Mouse (Mus musculus) kidney, embryonic 15.5 days (tissue): ENCODE data around the gene Insr. TPM values are rescaled to one million over a fixed set of nuclear protein-coding genes. Genes with fewer than 3 reads are reported as not detected.

Source experiments
- ATAC-seq: fragments of 200-750 bp; cut with Nextera tagmentation; replicated peaks from 2 replicates; pipeline ENCODE4 v1.8.0; 2017; ENCODE audit warnings: moderate TSS enrichment; ENCODE audit not compliant: low FRiP score
- H3K27ac ChIP-seq: fragments of 300-500 bp; sonication (generic); 2 replicates; pipeline ENCODE4 v1.5.1; 2015; ENCODE audit warnings: mild to moderate bottlenecking, inconsistent platforms
- H3K27me3 ChIP-seq: fragments of 300-500 bp; sonication (generic); 2 replicates; pipeline ENCODE4 v1.6.1; 2015; ENCODE audit warnings: inconsistent platforms
- H3K36me3 ChIP-seq: fragments of 300-500 bp; sonication (generic); 2 replicates; pipeline ENCODE4 v1.6.1; 2015; ENCODE audit warnings: inconsistent platforms
- H3K4me1 ChIP-seq: fragments of 300-500 bp; sonication (generic); 2 replicates; pipeline ENCODE4 v1.6.1; 2015; ENCODE audit warnings: inconsistent platforms
- H3K4me2 ChIP-seq: fragments of 300-500 bp; sonication (generic); 2 replicates; pipeline ENCODE4 v1.6.1; 2015; ENCODE audit warnings: moderate library complexity, mild to moderate bottlenecking, inconsistent platforms
- H3K4me3 ChIP-seq: fragments of 300-500 bp; sonication (generic); replicated peaks from 2 replicates; pipeline ENCODE4 v1.5.1; 2015; ENCODE audit warnings: mild to moderate bottlenecking, inconsistent platforms
- H3K9ac ChIP-seq: fragments of 300-500 bp; sonication (generic); 2 replicates; pipeline ENCODE4 v1.6.1; 2015; ENCODE audit warnings: mild to moderate bottlenecking, inconsistent platforms
- H3K9me3 ChIP-seq: fragments of 300-500 bp; sonication (generic); replicated peaks from 2 replicates; pipeline ENCODE4 v1.6.1; 2016; ENCODE audit warnings: inconsistent platforms
- WGBS: fragments of 180-500 bp; shearing (Covaris S2); methylation state at CpG from one replicate; pipeline ENCODE4 v1.1.7; 2015; ENCODE audit warnings: mixed read lengths; 5-methylcytosine and 5-hydroxymethylcytosine counted together
- polyA plus RNA-seq: library from polyadenylated mRNA; unstranded; fragments of >200 nt; fragmentation: Nextera tagmentation; extraction: Ambion mirVana; gene quantifications from 2 replicates; pipeline ENCODE4 v1.2.1, GENCODE M21; 2015

Insr gene
- polyA plus RNA-seq, 1 experiment from 2014 or later, result 36.5 TPM

DNA sequence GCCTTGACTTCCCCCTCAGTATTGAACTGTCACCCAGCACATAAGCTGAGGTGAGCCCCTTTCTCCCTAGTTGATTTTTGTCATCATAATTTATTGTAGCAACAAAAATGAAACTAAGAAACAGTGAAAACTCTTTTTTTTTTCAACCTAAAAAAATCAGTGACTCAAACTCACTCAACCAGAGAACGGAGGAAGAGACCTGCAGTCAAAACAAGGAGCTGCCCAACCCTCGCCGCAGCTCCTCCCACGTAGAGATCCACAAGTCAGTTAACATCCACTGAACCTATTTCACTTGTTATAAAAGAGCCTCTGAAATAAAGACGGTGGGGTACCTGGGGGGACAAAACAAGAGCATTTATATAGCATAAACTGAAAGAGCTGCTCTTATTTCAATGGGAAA, 30.7 kb downstream of the Insr start:
- no peaks in the 10 kb centered on the region for H3K9me3 ChIP-seq
- H3K9ac ChIP-seq, result no peak overlapping the region
- H3K36me3 ChIP-seq, result peaks cover 38% of the 10 kb centered on the region
- ATAC-seq, result no peak
- WGBS, result 58% methylated on average over 5 of the region's 5 CpGs
- H3K4me1 ChIP-seq, result 0 out of 2 replicates have a peak, but pooled peaks cover 8% of the 10 kb centered on the region
- no peak overlapping the region for H3K4me2 ChIP-seq
- no peak overlapping the region for H3K27ac ChIP-seq
- no peaks in the 10 kb centered on the region for H3K27me3 ChIP-seq
- H3K4me3 ChIP-seq, result no peak overlapping the region

DNA sequence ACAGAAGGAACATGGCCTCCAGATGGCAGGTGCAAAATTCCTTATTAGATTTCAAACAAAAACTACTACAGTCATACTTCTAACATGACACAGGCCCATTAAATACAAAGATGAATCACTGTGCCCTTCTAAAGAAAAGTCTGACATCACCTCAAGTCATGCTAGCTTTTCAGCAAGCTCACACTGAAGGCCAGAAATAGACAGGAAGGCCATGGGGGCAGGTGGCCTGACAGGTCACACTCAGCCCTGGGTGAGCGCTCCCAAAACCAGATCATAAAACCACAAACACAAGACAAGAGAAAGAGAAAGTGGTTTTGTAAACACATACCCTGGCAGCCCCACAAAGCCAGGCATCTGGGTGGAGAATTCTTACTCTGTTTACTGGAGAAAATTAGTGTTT, 32.3 kb downstream of the Insr start:
- WGBS, result 76% methylated on average over 1 of the region's 1 CpGs
- Histone ChIP-seq H3K9me3 (no peaks in the 10 kb centered on the region), H3K4me2 (no peak overlapping the region), H3K4me1 (0 out of 2 replicates have a peak, but pooled peaks cover 2% of the 10 kb centered on the region), H3K36me3 (peaks cover 27% of the 10 kb centered on the region), H3K4me3 (no peak overlapping the region), H3K9ac (no peak overlapping the region), H3K27ac (no peak overlapping the region), H3K27me3 (no peaks in the 10 kb centered on the region)
- ATAC-seq, result no peak

DNA sequence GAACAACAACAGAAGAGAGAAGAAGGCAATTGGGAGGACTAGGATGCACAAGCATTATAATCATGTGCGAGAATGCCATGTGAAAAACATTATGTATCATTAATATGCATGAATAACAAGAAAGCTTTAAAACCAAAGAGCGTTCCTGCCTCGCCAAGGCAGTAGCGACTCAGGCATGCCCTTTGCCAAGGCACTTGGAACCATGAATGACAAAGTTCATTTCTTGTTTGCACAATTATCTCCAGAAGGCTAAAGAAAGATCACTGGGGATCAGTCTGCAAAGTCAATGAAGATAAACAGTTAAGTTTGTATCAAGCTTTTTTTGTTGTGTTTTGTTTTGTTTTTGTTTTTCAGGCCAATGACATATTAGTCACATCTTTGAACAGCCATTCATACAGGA, 36.2 kb downstream of the Insr start:
- H3K4me3 ChIP-seq, result no peak overlapping the region
- H3K9ac ChIP-seq, result no peak overlapping the region
- 0 out of 2 replicates have a peak, but pooled peaks cover 2% of the 10 kb centered on the region for H3K4me1 ChIP-seq
- ATAC-seq, result no peak
- no peak overlapping the region for H3K27ac ChIP-seq
- H3K27me3 ChIP-seq, result no peaks in the 10 kb centered on the region
- peaks cover 15% of the 10 kb centered on the region for H3K36me3 ChIP-seq
- WGBS, result 93% methylated on average over 4 of the region's 4 CpGs
- H3K4me2 ChIP-seq, result no peak overlapping the region
- no peaks in the 10 kb centered on the region for H3K9me3 ChIP-seq

DNA sequence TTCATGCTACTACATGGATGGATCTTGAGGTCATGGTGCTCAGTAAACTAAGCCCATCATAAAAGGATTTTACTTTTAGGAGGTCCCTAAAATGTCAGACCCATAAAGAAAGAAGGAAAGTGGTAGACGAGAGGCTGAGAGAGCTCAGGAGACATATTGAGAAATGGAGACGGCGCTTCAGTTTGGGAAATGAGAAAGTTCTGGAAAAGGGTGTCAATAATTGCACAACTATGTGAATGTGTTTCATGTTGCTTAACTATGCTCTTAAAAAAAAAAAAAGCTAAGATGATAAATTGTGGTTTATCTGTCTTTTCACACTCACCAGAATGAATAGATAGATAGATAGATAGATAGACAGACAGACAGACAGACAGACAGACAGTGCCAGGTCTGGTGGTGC, 38.7 kb downstream of the Insr start:
- H3K4me2 ChIP-seq, result no peak overlapping the region
- no peak overlapping the region for H3K4me3 ChIP-seq
- H3K9me3 ChIP-seq, result no peaks in the 10 kb centered on the region
- no peak overlapping the region for H3K27ac ChIP-seq
- no peak for ATAC-seq
- H3K9ac ChIP-seq, result no peak overlapping the region
- no peaks in the 10 kb centered on the region for H3K27me3 ChIP-seq
- 97% methylated on average over 3 of the region's 3 CpGs for WGBS
- peaks cover 2% of the 10 kb centered on the region; the same call in 1 of the 2 replicates for H3K36me3 ChIP-seq
- H3K4me1 ChIP-seq, result 0 out of 2 replicates have a peak, but pooled peaks cover 9% of the 10 kb centered on the region

DNA sequence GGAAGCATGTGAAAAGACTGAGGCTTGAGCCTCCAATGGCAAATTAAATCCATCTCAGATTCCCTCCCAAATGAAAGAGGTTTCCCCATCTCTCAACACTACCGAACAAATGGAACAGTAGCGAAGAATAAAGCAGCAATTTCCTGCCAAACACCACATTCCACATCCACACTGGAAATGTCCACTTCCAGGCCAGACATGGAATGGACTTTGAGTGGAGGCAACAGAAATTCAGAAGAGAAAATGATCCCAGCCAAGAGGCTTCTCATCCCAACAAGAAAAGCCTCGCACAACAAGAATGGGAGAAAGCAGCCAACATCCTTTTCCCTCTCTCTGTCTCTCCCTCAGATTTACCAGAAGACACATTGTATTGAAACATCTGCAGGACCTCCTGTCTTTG, 39.8 kb downstream of the Insr start:
- Histone ChIP-seq H3K9me3 (no peaks in the 10 kb centered on the region), H3K4me3 (no peak overlapping the region), H3K9ac (no peak overlapping the region), H3K27me3 (no peaks in the 10 kb centered on the region), H3K36me3 (no peaks in the 10 kb centered on the region), H3K4me2 (no peak overlapping the region), H3K4me1 (0 out of 2 replicates have a peak, but pooled peaks cover 9% of the 10 kb centered on the region), H3K27ac (no peak overlapping the region)
- WGBS, result 76% methylated on average over 3 of the region's 3 CpGs
- no peak for ATAC-seq

DNA sequence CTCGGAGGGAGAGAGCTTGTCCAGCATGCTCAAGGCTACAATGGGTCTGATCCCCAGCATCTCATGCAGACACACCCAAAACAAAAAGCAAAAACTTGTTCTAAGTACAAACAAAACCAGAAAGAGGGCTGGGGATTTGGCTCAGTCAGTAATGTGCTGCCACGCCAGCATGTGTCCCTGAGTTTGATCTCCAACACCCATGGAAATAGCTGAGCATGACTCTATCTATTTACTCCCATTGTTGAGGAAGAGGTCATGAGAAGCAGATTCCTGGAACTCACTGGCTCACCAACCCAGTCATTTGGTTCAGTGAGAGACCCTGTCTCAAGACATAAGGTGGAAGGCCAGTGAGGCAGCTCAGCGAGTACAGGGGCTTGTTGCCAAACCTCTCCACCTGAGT, 40.6 kb downstream of the Insr start:
- ATAC-seq, result no peak
- Histone ChIP-seq H3K9ac (no peak overlapping the region), H3K27ac (no peak overlapping the region), H3K4me1 (0 out of 2 replicates have a peak, but pooled peaks cover 9% of the 10 kb centered on the region), H3K9me3 (no peaks in the 10 kb centered on the region), H3K4me3 (no peak overlapping the region), H3K4me2 (no peak overlapping the region), H3K36me3 (no peaks in the 10 kb centered on the region), H3K27me3 (no peaks in the 10 kb centered on the region)
- 85% methylated on average over 3 of the region's 3 CpGs for WGBS

DNA sequence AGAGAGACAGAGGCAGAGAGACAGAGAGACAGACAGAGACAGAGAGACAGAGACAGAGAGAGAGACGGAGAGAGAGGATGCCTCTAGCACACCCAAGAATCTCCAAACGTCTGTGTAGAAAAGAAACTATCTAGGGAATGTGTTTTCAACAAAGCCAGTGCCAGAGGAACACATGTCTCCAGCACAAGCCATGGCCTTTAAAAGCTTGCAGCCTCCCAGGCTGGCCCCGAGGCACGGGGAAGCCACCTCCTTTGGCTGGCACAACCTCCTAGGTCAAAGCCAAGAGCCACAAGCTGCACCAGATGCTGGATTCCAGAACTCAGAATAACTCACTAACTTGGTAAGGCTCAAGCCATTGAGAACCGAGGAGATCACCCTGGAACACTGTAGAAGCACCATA, 42.1 kb downstream of the Insr start:
- Histone ChIP-seq H3K4me2 (no peak overlapping the region), H3K36me3 (no peaks in the 10 kb centered on the region), H3K9ac (no peak overlapping the region), H3K27ac (no peak overlapping the region), H3K27me3 (no peaks in the 10 kb centered on the region), H3K4me1 (0 out of 2 replicates have a peak, but pooled peaks cover 9% of the 10 kb centered on the region), H3K9me3 (no peaks in the 10 kb centered on the region), H3K4me3 (no peak overlapping the region)
- no peak for ATAC-seq
- WGBS, result 71% methylated on average over 5 of the region's 5 CpGs

DNA sequence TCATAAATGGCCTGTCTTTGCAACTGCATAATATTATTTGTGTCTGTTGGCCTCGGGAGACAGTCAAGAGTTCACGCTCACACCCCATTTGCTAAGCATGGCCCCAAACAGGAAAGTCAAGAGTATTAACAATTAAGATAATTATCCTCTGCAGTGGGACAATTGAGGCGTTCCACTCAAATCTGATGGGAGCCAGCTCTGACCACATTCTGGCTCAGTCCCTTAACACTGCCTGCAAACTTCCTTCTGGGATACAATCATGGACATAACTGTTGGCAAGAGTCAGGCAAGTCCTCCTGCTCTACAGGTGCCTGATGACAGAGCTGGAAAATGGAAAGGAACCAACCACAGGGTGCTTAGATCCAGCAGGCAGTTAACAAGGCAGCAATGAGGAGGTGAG, 43.1 kb downstream of the Insr start:
- no peaks in the 10 kb centered on the region for H3K36me3 ChIP-seq
- H3K9me3 ChIP-seq, result no peaks in the 10 kb centered on the region
- H3K27ac ChIP-seq, result no peak overlapping the region
- no peak overlapping the region for H3K4me3 ChIP-seq
- 0 out of 2 replicates have a peak, but pooled peaks cover 9% of the 10 kb centered on the region for H3K4me1 ChIP-seq
- no peak overlapping the region for H3K9ac ChIP-seq
- 54% methylated on average over 3 of the region's 3 CpGs for WGBS
- H3K4me2 ChIP-seq, result no peak overlapping the region
- no peaks in the 10 kb centered on the region for H3K27me3 ChIP-seq
- no peak for ATAC-seq

DNA sequence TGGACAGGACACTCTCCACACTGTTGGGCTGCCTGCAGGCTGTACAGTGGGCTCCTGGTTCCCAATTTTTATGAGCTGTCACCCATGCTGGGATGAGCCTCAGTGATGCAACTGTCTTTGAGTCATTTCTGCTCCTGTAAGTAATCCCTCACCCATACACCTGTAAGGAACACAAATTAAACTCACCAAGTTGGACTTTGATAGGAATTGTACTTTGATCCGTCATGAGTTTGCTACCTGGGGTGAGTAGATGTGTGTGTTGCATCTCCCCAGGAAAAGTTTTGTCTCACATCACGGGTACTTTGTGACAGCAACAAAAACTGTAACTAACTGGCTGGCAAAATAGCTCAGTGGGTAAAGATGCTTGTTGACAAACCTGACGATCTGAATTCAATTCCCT, 44.8 kb downstream of the Insr start:
- 76% methylated on average over 3 of the region's 3 CpGs for WGBS
- Histone ChIP-seq H3K27me3 (no peaks in the 10 kb centered on the region), H3K36me3 (no peaks in the 10 kb centered on the region), H3K9ac (no peak overlapping the region), H3K9me3 (no peaks in the 10 kb centered on the region), H3K4me3 (no peak overlapping the region), H3K4me1 (0 out of 2 replicates have a peak, but pooled peaks cover 9% of the 10 kb centered on the region), H3K4me2 (no peak overlapping the region), H3K27ac (no peak overlapping the region)
- no peak for ATAC-seq

DNA sequence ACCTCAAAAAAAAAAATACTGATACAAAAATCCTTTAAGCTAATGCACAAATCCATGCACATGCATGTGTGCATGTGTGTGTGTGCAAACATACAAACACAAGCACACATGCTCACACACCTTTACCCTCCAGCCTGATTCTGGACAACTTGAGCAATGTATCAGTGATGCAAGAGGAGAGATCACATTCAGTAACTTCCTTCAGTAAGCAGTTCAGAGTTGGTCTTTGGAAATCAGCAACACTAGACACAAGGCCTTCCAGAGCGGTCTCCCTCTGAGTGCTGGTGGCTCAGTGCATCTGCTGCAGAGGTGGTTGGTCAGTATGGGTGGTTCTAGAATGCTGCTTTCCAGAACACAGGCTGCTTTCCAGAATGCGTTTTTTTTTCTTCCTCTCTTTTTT, 46.8 kb downstream of the Insr start:
- Histone ChIP-seq H3K36me3 (no peaks in the 10 kb centered on the region), H3K9ac (no peak overlapping the region), H3K4me1 (peaks cover 9% of the 10 kb centered on the region; the same call in 1 of the 2 replicates), H3K27me3 (no peaks in the 10 kb centered on the region), H3K9me3 (no peaks in the 10 kb centered on the region), H3K27ac (no peak overlapping the region), H3K4me2 (no peak overlapping the region), H3K4me3 (no peak overlapping the region)
- no peak for ATAC-seq
- WGBS, result 88% methylated on average over 2 of the region's 2 CpGs

DNA sequence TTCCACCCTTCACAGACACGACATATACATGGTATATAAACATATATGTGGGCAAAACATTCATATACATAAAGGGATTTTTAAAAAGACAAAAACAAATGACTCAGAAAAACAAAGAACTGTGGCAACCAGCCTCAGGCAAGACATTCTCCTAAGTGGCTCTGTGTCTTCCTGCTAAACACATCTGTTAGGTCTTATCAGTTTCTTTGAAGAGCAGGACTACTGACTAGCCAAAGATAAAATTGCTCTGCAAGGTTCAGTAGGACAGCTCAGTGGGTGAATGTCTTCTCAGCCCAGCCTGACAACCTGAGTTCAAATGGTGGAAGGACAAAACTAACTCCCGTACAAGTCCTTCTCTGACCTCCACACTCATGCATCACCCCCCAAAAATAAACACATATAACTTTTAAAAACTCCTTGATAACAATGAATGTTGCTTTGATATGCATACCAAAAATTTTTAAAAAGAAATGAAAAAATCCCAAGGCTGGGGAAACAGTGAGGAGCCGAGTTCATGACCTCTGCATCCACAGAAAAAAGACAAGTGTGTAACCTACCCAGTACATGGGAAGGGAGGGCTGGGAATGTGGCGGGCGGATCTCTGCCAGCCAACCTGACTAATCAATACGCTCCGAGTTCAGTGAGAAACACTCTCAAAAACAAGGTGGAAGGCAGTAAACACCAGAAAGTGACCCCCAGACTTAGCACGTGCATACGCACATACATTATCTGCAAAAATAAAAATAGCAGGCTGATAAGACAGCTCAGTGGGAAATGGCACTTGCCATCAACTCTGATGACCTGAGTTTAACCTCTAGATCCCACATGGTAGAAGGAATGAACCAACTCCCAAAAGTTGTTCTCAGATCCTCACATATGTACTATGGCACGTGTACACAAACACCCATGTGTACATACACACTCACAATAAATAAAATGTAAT, 49.0 kb downstream of the Insr start:
- Histone ChIP-seq H3K4me3 (no peak overlapping the region), H3K27me3 (no peaks in the 10 kb centered on the region), H3K36me3 (no peaks in the 10 kb centered on the region), H3K9me3 (no peaks in the 10 kb centered on the region), H3K4me1 (peaks cover 4% of the 10 kb centered on the region; the same call in 1 of the 2 replicates), H3K9ac (no peak overlapping the region), H3K27ac (no peak overlapping the region), H3K4me2 (no peak overlapping the region)
- WGBS, result 79% methylated on average over 10 of the region's 10 CpGs
- no peak for ATAC-seq

DNA sequence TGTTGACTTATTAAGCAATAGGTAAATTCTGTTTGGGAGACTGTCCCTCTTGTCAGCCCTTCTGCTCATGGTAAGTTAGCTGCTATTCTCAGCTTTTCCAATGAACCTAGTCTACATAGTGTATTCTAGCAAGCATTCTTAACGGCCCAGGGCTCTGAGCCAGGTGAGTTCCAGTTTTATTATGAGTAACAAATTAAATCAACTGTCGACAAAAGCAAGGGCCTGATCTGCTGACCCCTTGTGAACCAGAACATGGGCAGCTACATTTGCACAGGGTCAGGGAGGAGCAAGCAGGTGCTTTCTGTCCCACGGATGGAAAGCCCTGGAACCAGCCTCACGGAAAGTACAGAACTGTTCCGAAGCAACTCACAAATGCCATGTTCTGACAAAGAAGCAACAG, 52.0 kb downstream of the Insr start:
- H3K27ac ChIP-seq, result no peak overlapping the region
- H3K4me1 ChIP-seq, result peaks cover 19% of the 10 kb centered on the region
- H3K36me3 ChIP-seq, result no peaks in the 10 kb centered on the region
- 0 out of 2 replicates have a peak, but pooled peaks have one; percentile 37 for ATAC-seq
- H3K9ac ChIP-seq, result no peak overlapping the region
- H3K27me3 ChIP-seq, result no peaks in the 10 kb centered on the region
- no peak overlapping the region for H3K4me2 ChIP-seq
- H3K4me3 ChIP-seq, result no peak overlapping the region
- H3K9me3 ChIP-seq, result no peaks in the 10 kb centered on the region
- WGBS, result 46% methylated on average over 5 of the region's 5 CpGs
